Mouse (Mus musculus) cerebellum, adult 2 months (tissue): ENCODE measurements around the gene Ccr3. TPM values are rescaled to one million over a fixed set of nuclear protein-coding genes. Genes with fewer than 3 reads are reported as not detected.
"Not testable (repeated sequence)": the region's sequence is repeated elsewhere in the genome, so short reads cannot be mapped to it uniquely, and the experiment has no call there.

Source experiments
- DNase-seq, 2 experiments: peaks; one replicate each; pipeline ENCODE4 v3.0.0; 2021
- H3K27ac ChIP-seq: fragments of 200-500 bp; 2 replicates; pipeline ENCODE4 v1.5.1; 2012; ENCODE audit warnings: low read length, control low read depth, inconsistent platforms; ENCODE audit not compliant: insufficient read depth
- H3K27me3 ChIP-seq: fragments of 200-500 bp; 2 replicates; pipeline ENCODE4 v1.6.1; 2012; ENCODE audit warnings: inconsistent platforms, mild to moderate bottlenecking, low read length, moderate library complexity; ENCODE audit not compliant: control insufficient read depth, insufficient read depth
- H3K4me1 ChIP-seq: fragments of 200-500 bp; 2 replicates; pipeline ENCODE4 v1.6.1; 2011; ENCODE audit warnings: low read length; ENCODE audit not compliant: control insufficient read depth, insufficient read depth
- H3K4me3 ChIP-seq: fragments of 200-500 bp; replicated peaks from 2 replicates; pipeline ENCODE3; 2011; ENCODE audit warnings: mild to moderate bottlenecking, low read depth, low read length, control low read depth; ENCODE audit not compliant: insufficient read depth
- CTCF ChIP-seq: fragments of 200-500 bp; IDR thresholded peaks from 2 replicates; pipeline ENCODE4 v1.5.1; 2011; ENCODE audit warnings: low read depth, mild to moderate bottlenecking, control low read depth, low read length, moderate library complexity, borderline replicate concordance; ENCODE audit not compliant: insufficient read depth
- POLR2A ChIP-seq: fragments of 200-500 bp; IDR thresholded peaks from 2 replicates; pipeline ENCODE4 v1.6.1; 2011; ENCODE audit warnings: low read length, control low read depth, borderline replicate concordance; ENCODE audit not compliant: insufficient read depth
- WGBS: fragments of 180-500 bp; shearing (Covaris S2); methylation state at CpG from one replicate; pipeline ENCODE4 v1.1.7; 2018; 5-methylcytosine and 5-hydroxymethylcytosine counted together
- polyA plus RNA-seq: library from polyadenylated mRNA; depleted of rRNA; stranded (reverse); fragments of >200 nt; gene quantifications from 2 replicates; pipeline ENCODE4 v1.2.3, GENCODE M21; 2012; rRNA removed

Ccr3 gene
- not detected in 2 replicates for polyA plus RNA-seq

GRCm38 (mm10) chr9:124021672-124022071, at the start of gene Ccr3:
Gene Ccr3, plus strand, starts transcription at chr9:124021972.
- Histone ChIP-seq H3K27me3 (no peaks in the 10 kb centered on the region), H3K4me3 (no peak within 1 kb of the TSS), H3K27ac (no peak within 1 kb of the TSS), H3K4me1 (no peaks in the 10 kb centered on the region)
- TF ChIP-seq CTCF (no peak), POLR2A (no peak)
- 90% methylated on average over 1 of the region's 1 CpGs for WGBS
- no peak for DNase-seq

DNA sequence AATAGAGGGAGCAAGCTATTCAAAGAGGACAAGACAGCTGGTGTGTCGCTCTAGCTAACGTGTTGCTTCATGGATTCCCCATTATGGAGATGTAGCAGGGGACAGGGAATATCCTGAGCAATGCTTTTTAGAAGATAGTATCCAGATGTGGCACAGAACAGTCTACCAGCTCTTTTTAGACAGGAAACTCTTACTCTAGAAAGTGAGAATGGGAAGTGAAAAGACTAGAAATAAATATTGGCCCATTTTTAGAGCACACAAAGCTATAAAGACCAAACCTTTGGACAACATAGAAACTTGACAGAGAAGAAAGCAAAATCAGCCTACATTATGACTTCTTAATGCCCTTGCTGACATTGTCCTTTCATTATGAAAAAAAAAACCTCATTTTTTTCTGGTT, 46.1 kb upstream of the Ccr3 start:
- no peaks in the 10 kb centered on the region for H3K4me1 ChIP-seq
- H3K27ac ChIP-seq, result no peak overlapping the region
- no peak for TF ChIP-seq POLR2A
- TF ChIP-seq CTCF, result no peak
- no peaks in the 10 kb centered on the region for H3K27me3 ChIP-seq
- 71% methylated on average over 2 of the region's 2 CpGs for WGBS
- H3K4me3 ChIP-seq, result no peak overlapping the region
- DNase-seq, result no peak

DNA sequence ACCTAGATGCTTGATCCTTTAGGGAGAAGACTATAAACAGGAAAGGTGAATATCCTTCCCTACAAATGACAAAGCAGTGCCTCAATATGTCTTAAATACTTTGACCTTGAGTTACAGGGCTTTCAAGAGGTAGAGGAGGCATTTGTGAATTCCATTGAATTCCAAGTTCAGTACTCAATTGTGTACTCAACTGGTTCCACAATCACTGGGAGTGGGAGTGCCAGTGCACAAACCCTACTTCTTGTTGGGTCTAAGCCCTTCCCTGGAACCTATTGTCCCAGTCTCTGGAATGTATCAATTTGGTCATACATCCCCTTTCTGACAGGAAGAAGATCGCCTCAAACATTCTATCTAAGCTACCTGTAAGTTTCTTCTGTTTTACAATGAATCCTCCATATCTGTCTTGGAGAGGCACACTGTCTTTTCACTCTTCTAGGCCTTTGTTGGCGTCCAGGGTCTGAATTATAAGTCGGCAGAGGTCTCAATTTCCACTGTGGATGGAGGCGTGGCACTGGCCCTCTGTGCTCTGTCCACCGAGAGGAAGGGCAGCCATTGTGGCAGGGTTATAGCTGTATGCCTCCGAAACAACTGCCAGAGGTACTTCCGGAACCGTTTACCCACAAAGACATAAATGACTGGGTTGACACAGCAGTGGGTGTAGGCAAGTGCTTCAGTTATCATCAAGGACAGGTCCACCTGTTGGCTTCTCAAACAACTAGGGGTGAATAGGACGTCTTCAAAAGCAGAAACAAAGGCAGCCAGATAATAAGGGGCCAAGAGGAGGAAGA, 44.7 kb upstream of the Ccr3 start:
- Histone ChIP-seq H3K4me1 (no peaks in the 10 kb centered on the region), H3K27ac (no peak overlapping the region), H3K4me3 (no peak overlapping the region), H3K27me3 (no peaks in the 10 kb centered on the region)
- TF ChIP-seq CTCF (no peak), POLR2A (no peak)
- 79% methylated on average over 9 of the region's 9 CpGs for WGBS
- no peak for DNase-seq

DNA sequence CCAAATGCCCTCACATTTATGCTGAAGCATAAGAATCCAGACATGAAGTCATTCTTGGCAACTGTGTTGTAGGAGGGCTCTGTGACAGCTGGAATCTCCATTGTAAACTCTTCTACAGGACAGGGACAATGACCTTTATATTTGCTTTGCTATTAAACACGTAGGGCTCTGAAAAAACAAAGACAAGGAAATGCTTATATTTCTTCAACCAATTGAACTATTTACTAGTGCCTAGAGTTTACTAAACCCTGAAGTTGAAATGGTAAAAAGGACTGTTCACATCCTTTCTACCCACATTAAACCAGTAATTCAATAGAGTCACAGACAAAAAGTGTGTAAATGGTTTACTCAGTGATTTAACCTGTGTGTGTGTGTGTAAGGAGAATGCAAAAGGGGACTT, 43.5 kb upstream of the Ccr3 start, which contains the start of gene Ccr1l1:
Ccr1l1 (minus strand) TSS at position 101 of the 400 bp plus-strand sequence.
- H3K27me3 ChIP-seq, result no peaks in the 10 kb centered on the region
- 59% methylated on average over 1 of the region's 1 CpGs for WGBS
- no peak within 1 kb of the TSS for H3K4me3 ChIP-seq
- no peak for DNase-seq
- TF ChIP-seq CTCF (no peak), POLR2A (no peak)
- H3K27ac ChIP-seq, result no peak within 1 kb of the TSS
- H3K4me1 ChIP-seq, result no peaks in the 10 kb centered on the region

DNA sequence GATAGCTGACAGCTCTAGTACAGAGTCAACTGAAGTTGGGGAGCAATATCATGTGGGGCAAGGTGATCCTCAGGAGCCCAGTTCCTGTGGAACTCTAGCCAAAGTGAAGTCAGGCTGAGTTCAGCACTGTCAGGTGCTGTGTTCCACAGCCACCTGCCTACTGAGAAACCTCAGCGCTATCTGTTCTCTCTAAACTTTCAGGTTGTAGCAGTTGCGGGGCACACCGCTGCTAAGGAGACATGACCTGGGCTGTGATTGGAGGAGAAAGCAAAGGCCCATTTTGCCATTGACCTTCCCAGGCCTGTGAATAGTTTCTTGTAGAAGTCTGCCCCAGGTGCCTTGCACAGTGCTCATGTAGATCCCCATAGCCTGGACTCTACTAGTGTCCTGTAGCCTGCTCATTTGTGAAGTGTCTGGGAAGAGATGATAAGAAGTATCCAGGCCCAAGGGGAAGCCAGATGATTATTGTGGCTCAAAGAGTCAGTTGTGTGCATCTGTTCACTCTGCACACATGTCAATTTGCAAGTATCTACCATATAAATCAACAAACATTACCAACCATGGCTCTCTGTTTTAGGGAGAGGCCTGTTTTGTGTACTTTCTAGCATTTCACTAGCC, 40.8 kb upstream of the Ccr3 start:
- H3K27ac ChIP-seq, result not testable (repeated sequence)

DNA sequence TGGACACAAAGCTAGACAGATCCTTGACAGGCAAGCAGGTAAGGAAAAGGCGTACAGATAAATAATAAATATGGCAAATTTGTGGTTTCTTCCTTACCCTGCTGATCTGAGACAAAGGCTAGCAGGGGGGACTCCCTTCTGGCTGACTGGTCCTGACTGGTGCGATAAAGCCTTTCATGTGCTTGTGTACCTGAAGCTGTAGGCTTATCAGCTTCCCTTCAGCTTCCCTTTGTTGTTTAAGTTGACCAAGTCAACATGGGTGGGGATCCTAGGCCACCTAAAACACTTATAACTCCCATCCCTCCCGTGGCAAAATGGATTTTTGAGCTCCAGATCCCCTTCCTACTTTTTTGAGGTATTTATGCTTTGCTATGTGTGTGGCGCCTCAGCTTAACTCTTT, 39.9 kb upstream of the Ccr3 start:
- DNase-seq, result no peak
- no peaks in the 10 kb centered on the region for H3K4me1 ChIP-seq
- no peaks in the 10 kb centered on the region for H3K27me3 ChIP-seq
- TF ChIP-seq POLR2A (no peak), CTCF (no peak)
- no peak overlapping the region for H3K4me3 ChIP-seq
- no peak overlapping the region for H3K27ac ChIP-seq
- 72% methylated on average over 4 of the region's 4 CpGs for WGBS

More for the DNA sequence above, 40.8 kb upstream of the Ccr3 start:
- not testable (repeated sequence) for H3K27me3 ChIP-seq, DNase-seq, H3K4me3 ChIP-seq, H3K4me1 ChIP-seq
- no CpG with 5 or more reads among the region's 3 CpGs for WGBS

DNA sequence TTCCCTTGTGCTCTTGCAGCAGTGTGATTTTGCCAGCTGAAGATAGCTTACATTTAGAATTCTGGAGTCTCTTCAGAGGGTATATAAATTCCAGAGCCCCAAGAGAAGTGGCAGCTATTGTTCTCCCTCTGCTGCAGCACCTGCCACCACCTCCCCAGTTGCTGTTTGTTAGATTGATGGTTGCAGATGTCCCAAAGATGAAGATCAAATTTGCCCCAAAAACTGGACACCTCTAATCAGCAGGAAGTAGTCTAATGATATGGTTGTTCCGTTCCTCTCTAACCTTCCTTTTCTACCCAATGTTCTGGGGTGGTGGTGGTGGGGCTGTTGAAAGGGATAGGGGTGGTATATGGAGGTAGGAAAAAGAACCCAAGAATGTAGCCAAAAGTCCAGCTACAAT, 39.1 kb upstream of the Ccr3 start:
- no peak for DNase-seq
- Histone ChIP-seq H3K4me1 (no peaks in the 10 kb centered on the region), H3K4me3 (no peak overlapping the region), H3K27me3 (no peaks in the 10 kb centered on the region), H3K27ac (no peak overlapping the region)
- no peak for TF ChIP-seq CTCF
- WGBS, result 81% methylated on average over 1 of the region's 1 CpGs

DNA sequence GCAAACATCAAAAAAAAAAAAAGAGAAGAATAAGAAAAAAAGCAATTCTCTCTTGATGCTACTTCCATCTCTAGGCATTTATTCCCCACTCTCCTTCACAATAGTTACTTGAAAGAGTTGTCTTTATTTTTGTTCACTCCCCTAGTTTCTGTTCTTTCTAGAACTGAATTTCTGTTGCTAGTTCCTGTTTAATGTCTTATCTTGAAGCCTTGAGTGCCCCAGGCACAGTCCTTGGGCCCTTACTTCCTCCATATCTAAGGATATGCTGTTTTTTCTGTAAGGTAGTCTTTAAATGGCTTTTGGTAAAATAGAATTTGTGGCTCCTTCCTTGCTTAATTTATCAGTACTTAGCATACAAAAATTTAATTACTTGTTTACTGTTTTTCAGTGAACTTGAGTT, 36.8 kb upstream of the Ccr3 start:
- no peak overlapping the region for H3K4me3 ChIP-seq
- no peaks in the 10 kb centered on the region for H3K4me1 ChIP-seq
- H3K27ac ChIP-seq, result no peak overlapping the region
- no peaks in the 10 kb centered on the region for H3K27me3 ChIP-seq
- DNase-seq, result no peak
- TF ChIP-seq POLR2A, result no peak
- TF ChIP-seq CTCF, result no peak
